Mouse (Mus musculus): Measurements from ENCODE around the gene Srek1ip1.

DNA sequence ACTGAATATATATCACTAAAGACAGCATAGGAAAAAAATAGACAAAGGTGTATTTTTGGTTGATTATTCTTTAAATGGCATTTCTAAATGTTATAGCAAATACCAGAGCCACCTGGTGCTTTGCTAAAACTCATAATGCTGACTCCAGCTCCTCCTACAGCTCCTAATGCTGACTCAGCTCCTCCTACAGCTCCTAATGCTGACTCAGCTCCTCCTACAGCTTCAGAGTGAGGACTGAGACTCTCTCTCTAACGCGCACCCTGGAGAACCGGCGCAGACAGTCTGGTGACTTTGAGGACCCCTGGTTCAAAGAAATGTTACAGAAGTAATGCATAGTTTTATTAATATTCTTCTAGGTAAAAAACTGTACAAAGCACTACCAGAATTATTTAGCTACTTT lies 49.4 kb upstream of the Srek1ip1 start:
- TF ChIP-seq CTCF (IDR thresholded peaks at IDR 0.05; ENCODE audit: borderline replicate concordance, insufficient read depth, low read depth, low read length) (no peak), POLR2A (IDR thresholded peaks at IDR 0.05; ENCODE audit: borderline replicate concordance, insufficient read depth, low read length) (no peak)
